Mouse (Mus musculus): ENCODE measurements around the gene Bckdha. TPM values are rescaled to one million over a fixed set of nuclear protein-coding genes. Genes with fewer than 3 reads are reported as not detected.

The Bckdha gene
- polyA plus RNA-seq, 1 experiment, result 66.1 TPM

GRCm38 (mm10) chr7:25699851-25700250, 41.1 kb upstream of the Bckdha start:
- TF ChIP-seq POLR2A (IDR thresholded peaks at IDR 0.05; ENCODE audit: extremely low read depth, insufficient read depth, low read length) (no peak), CTCF (IDR thresholded peaks at IDR 0.05; ENCODE audit: extremely low read depth, insufficient read depth, low read length) (no peak)
- no peak overlapping the region for H3K4me3 ChIP-seq (ENCODE audit: insufficient read depth, low read length)
- H3K4me1 ChIP-seq (ENCODE audit: control insufficient read depth, insufficient read depth, low read length), result no peaks in the 10 kb centered on the region

GRCm38 (mm10) chr7:25694104-25694503, 35.3 kb upstream of the Bckdha start:
- Histone ChIP-seq H3K27ac (ENCODE audit: insufficient read depth, low read length) (no peak overlapping the region), H3K4me3 (ENCODE audit: insufficient read depth, low read length) (no peak overlapping the region), H3K4me1 (ENCODE audit: control insufficient read depth, insufficient read depth, low read length) (no peaks in the 10 kb centered on the region)
- TF ChIP-seq POLR2A (IDR thresholded peaks at IDR 0.05; ENCODE audit: extremely low read depth, insufficient read depth, low read length), result no peak
- no peak for TF ChIP-seq CTCF (IDR thresholded peaks at IDR 0.05; ENCODE audit: extremely low read depth, insufficient read depth, low read length)

More at GRCm38 (mm10) chr7:25699851-25700250, 41.1 kb upstream of the Bckdha start:
- no peak overlapping the region for H3K27ac ChIP-seq (ENCODE audit: insufficient read depth, low read length)

- peaks cover 2% of the 10 kb centered on the region; the same call in 1 of the 2 replicates for H3K4me1 ChIP-seq (ENCODE audit: control insufficient read depth, insufficient read depth, low read length)
- no peak for TF ChIP-seq CTCF (IDR thresholded peaks at IDR 0.05; ENCODE audit: extremely low read depth, insufficient read depth, low read length)
- TF ChIP-seq POLR2A (IDR thresholded peaks at IDR 0.05; ENCODE audit: extremely low read depth, insufficient read depth, low read length), result no peak
These were observed 31.3 kb upstream of the Bckdha start for GRCm38 (mm10) chr7:25690051-25690450.

DNA sequence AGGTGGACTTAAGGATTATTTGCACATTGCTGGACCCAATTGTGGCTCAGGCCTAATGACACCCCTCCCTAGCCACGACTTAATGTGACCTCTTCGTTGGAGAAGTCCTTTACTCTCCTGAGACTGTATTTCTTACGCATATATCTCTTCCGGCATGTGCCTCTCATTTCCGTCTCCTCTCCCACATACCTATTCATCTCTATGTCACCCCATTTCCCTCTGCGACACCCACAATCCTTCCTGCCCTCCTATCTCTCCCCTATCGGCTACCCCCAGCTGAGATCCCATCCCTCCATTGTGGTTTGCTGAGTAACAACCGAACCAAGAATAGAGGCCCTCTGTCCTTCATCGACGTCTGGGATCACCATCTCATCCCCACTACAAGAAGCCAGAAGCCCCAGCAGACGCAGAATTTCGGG, 30.8 kb upstream of the Bckdha start:
- peak overlapping the region; percentile 28; the same call in 1 of the 2 replicates for H3K4me3 ChIP-seq (ENCODE audit: insufficient read depth, low read length)

More at GRCm38 (mm10) chr7:25690051-25690450, 31.3 kb upstream of the Bckdha start:
- Histone ChIP-seq H3K4me3 (ENCODE audit: insufficient read depth, low read length) (no peak overlapping the region), H3K27ac (ENCODE audit: insufficient read depth, low read length) (no peak overlapping the region)

DNA sequence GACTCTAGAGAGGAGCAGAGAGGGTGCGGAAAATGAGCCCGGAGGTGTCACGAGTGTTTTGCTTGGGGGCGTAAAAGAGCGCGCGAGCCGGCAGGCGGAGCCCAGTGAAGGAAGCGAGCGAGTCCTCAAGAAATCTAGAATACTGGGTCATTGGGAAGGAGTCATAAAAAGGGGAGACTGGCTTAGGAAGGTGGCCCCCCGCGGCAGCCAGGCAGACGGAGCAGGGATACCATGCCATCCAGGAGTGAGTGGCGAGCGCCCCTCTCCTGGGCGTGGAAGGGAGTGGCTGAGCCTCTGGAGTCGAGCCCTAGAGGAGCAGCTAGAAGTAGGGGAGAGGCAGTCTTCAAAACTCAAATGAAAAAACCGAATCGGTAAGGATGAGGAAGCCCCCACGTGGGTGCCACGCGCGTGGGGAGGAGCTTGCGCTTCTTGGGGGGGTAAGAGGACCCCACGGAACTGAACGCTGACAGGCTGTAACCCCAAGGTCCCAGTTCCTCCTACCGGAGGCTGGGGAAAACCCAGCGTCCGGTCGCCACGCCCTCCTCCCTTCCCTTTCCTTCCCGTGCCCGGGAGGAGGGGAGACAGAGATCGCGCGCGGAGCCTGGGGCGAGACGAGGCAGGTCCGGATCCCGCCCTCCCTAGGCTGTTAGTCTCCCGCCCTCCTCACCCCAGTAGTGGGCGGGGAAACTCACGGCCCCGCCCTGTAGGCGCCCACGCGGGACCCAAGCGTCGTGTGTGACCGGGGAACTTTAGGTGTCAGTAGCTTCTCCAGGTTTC, 30.2 kb upstream of the Bckdha start:
- TF ChIP-seq CTCF (IDR thresholded peaks at IDR 0.05; ENCODE audit: extremely low read depth, insufficient read depth, low read length) (no peak), POLR2A (IDR thresholded peaks at IDR 0.05; ENCODE audit: extremely low read depth, insufficient read depth, low read length) (no peak)
- H3K4me1 ChIP-seq (ENCODE audit: control insufficient read depth, insufficient read depth, low read length), result peaks cover 2% of the 10 kb centered on the region; the same call in 1 of the 2 replicates
- H3K4me3 ChIP-seq (ENCODE audit: insufficient read depth, low read length), result peak overlapping the region; percentile 28
- no peak overlapping the region for H3K27ac ChIP-seq (ENCODE audit: insufficient read depth, low read length)

More for the DNA sequence above, 30.8 kb upstream of the Bckdha start:
- peaks cover 2% of the 10 kb centered on the region; the same call in 1 of the 2 replicates for H3K4me1 ChIP-seq (ENCODE audit: control insufficient read depth, insufficient read depth, low read length)
- no peak for TF ChIP-seq POLR2A (IDR thresholded peaks at IDR 0.05; ENCODE audit: extremely low read depth, insufficient read depth, low read length)
- TF ChIP-seq CTCF (IDR thresholded peaks at IDR 0.05; ENCODE audit: extremely low read depth, insufficient read depth, low read length), result no peak
- H3K27ac ChIP-seq (ENCODE audit: insufficient read depth, low read length), result no peak overlapping the region

- Histone ChIP-seq H3K4me3 (ENCODE audit: insufficient read depth, low read length) (peak overlapping the region; percentile 38), H3K27ac (ENCODE audit: insufficient read depth, low read length) (no peak overlapping the region), H3K4me1 (ENCODE audit: control insufficient read depth, insufficient read depth, low read length) (peaks cover 2% of the 10 kb centered on the region; the same call in 1 of the 2 replicates)
- TF ChIP-seq CTCF (IDR thresholded peaks at IDR 0.05; ENCODE audit: extremely low read depth, insufficient read depth, low read length), result no peak
- TF ChIP-seq POLR2A (IDR thresholded peaks at IDR 0.05; ENCODE audit: extremely low read depth, insufficient read depth, low read length), result no peak
These were observed 29.1 kb upstream of the Bckdha start for GRCm38 (mm10) chr7:25687811-25688401.

GRCm38 (mm10) chr7:25686680-25687531, 28.1 kb upstream of the Bckdha start, which contains the start of gene Tgfb1:
Gene Tgfb1 (plus strand): TSS chr7:25687002.
- peak within 1 kb of the TSS; percentile 38 for H3K4me3 ChIP-seq (ENCODE audit: insufficient read depth, low read length)

GRCm38 (mm10) chr7:25685926-25686470, 27.2 kb upstream of the Bckdha start:
- H3K4me3 ChIP-seq (ENCODE audit: insufficient read depth, low read length), result no peak overlapping the region
- H3K27ac ChIP-seq (ENCODE audit: insufficient read depth, low read length), result no peak overlapping the region
- no peak for TF ChIP-seq CTCF (IDR thresholded peaks at IDR 0.05; ENCODE audit: extremely low read depth, insufficient read depth, low read length)
- no peak for TF ChIP-seq POLR2A (IDR thresholded peaks at IDR 0.05; ENCODE audit: extremely low read depth, insufficient read depth, low read length)
- H3K4me1 ChIP-seq (ENCODE audit: control insufficient read depth, insufficient read depth, low read length), result peaks cover 4% of the 10 kb centered on the region; the same call in 1 of the 2 replicates

More at GRCm38 (mm10) chr7:25686680-25687531, 28.1 kb upstream of the Bckdha start, which contains the start of gene Tgfb1:
- TF ChIP-seq POLR2A (IDR thresholded peaks at IDR 0.05; ENCODE audit: extremely low read depth, insufficient read depth, low read length) (no peak), CTCF (IDR thresholded peaks at IDR 0.05; ENCODE audit: extremely low read depth, insufficient read depth, low read length) (peak; percentile 14; the same call in 1 of the 2 replicates)
- Histone ChIP-seq H3K27ac (ENCODE audit: insufficient read depth, low read length) (no peak within 1 kb of the TSS), H3K4me1 (ENCODE audit: control insufficient read depth, insufficient read depth, low read length) (peaks cover 2% of the 10 kb centered on the region; the same call in 1 of the 2 replicates)

Measured in cortical plate, adult 2 months (tissue).